Mouse (Mus musculus) CH12.LX (cell line): Measurements from ENCODE around the gene Lix1. TPM values are rescaled to one million over a fixed set of nuclear protein-coding genes. Genes with fewer than 3 reads are reported as not detected.

Experiments
- DNase-seq: peaks from one replicate; pipeline ENCODE4 v3.0.0-alpha.2; 2013; ENCODE audit errors: extremely low read depth
- H3K27ac ChIP-seq: 2 replicates; pipeline ENCODE4 v1.5.1; 2012; ENCODE audit warnings: low read depth, mild to moderate bottlenecking, control low read depth, moderate library complexity; ENCODE audit not compliant: insufficient read depth
- H3K27me3 ChIP-seq: replicated peaks from 2 replicates; pipeline ENCODE3; 2012; ENCODE audit warnings: inconsistent platforms
- H3K36me3 ChIP-seq, 2 experiments: replicated peaks in 1 of 2; 2 replicates each; pipeline versions ENCODE3 to v1.6.1; 2012; ENCODE audit warnings: inconsistent platforms in 1 of 2, low read length in 1 of 2, mild to moderate bottlenecking in 1 of 2, mixed read lengths in 1 of 2, moderate library complexity in 1 of 2; ENCODE audit not compliant: control insufficient read depth in 1 of 2, insufficient read depth in 1 of 2
- H3K4me1 ChIP-seq, 2 experiments: 2 replicates each; pipeline ENCODE4 v1.6.1; 2012; ENCODE audit warnings: inconsistent platforms in 1 of 2, moderate library complexity in 1 of 2; ENCODE audit not compliant: insufficient read depth in 2 of 2, control insufficient read depth in 1 of 2
- H3K4me2 ChIP-seq: 2 replicates; pipeline ENCODE4 v1.6.1; 2012; ENCODE audit warnings: low read depth, mild to moderate bottlenecking, control low read depth; ENCODE audit not compliant: poor library complexity, insufficient read depth, severe bottlenecking
- H3K4me3 ChIP-seq, 3 experiments: fragments of 150-350 bp in 1 of 3; sonication (generic) in 1 of 3; replicated peaks in 1 of 3; 2 replicates each; pipeline versions ENCODE3 to v1.5.1; 2011 to 2012; ENCODE audit warnings: low read depth in 2 of 3, low read length in 2 of 3, mild to moderate bottlenecking in 2 of 3, moderate library complexity in 2 of 3, control low read depth in 1 of 3, improper control_type of control experiment in 1 of 3, inconsistent platforms in 1 of 3, mixed read lengths in 1 of 3; ENCODE audit not compliant: poor library complexity in 1 of 3
- H3K79me2 ChIP-seq: replicated peaks from 2 replicates; pipeline ENCODE4 v1.6.1; 2012; ENCODE audit warnings: mild to moderate bottlenecking, moderate library complexity; ENCODE audit not compliant: control insufficient read depth, poor library complexity, insufficient read depth, severe bottlenecking; ENCODE audit errors: extremely low read depth
- H3K9ac ChIP-seq: 2 replicates; pipeline ENCODE4 v1.6.1; 2012; ENCODE audit warnings: low read depth, mild to moderate bottlenecking, control low read depth, moderate library complexity; ENCODE audit not compliant: insufficient read depth
- H3K9me3 ChIP-seq: replicated peaks from 2 replicates; pipeline ENCODE3; 2012; ENCODE audit warnings: low read length, inconsistent platforms, mixed read lengths
- CTCF ChIP-seq, 2 experiments: IDR thresholded peaks in 1 of 2; conservative IDR thresholded peaks in 1 of 2; 2 replicates each; pipeline ENCODE4 v1.5.1; 2011 to 2012; ENCODE audit warnings: low read depth in 2 of 2, low read length in 2 of 2, improper control_type of control experiment in 1 of 2, inconsistent platforms in 1 of 2, mild to moderate bottlenecking in 1 of 2, moderate library complexity in 1 of 2
- E2F4 ChIP-seq: IDR thresholded peaks from 2 replicates; pipeline ENCODE4 v1.6.1; 2011; ENCODE audit warnings: low read depth, low read length, improper control_type of control experiment; ENCODE audit not compliant: insufficient replicate concordance
- EP300 ChIP-seq: IDR thresholded peaks from 2 replicates; pipeline ENCODE4 v1.6.1; 2011; ENCODE audit warnings: low read length, improper control_type of control experiment
- JUND ChIP-seq: conservative IDR thresholded peaks from 2 replicates; pipeline ENCODE4 v1.6.1; 2011; ENCODE audit warnings: low read depth, low read length, improper control_type of control experiment
- MEF2A ChIP-seq: IDR thresholded peaks from 2 replicates; pipeline ENCODE4 v1.6.1; 2014; ENCODE audit warnings: low read depth, mild to moderate bottlenecking, inconsistent platforms, low read length, improper control_type of control experiment, borderline replicate concordance
- MYC ChIP-seq: IDR thresholded peaks from 2 replicates; pipeline ENCODE4 v1.6.1; 2011; ENCODE audit warnings: low read depth, mild to moderate bottlenecking, improper control_type of control experiment, low read length
- RAD21 ChIP-seq: IDR thresholded peaks from 2 replicates; pipeline ENCODE4 v1.6.1; 2011; ENCODE audit warnings: low read depth, mild to moderate bottlenecking, low read length, improper control_type of control experiment, moderate library complexity
- SIN3A ChIP-seq: IDR thresholded peaks from 2 replicates; pipeline ENCODE4 v1.6.1; 2012; ENCODE audit warnings: low read length, improper control_type of control experiment, inconsistent platforms
- SMC3 ChIP-seq: IDR thresholded peaks from 2 replicates; pipeline ENCODE4 v1.6.1; 2011; ENCODE audit warnings: low read depth, low read length, improper control_type of control experiment
- ZKSCAN1 ChIP-seq: IDR thresholded peaks from 2 replicates; pipeline ENCODE4 v1.6.1; 2012; ENCODE audit warnings: low read depth, inconsistent platforms, low read length, improper control_type of control experiment, borderline replicate concordance
- ZNF384 ChIP-seq: IDR thresholded peaks from 2 replicates; pipeline ENCODE4 v1.6.1; 2012; ENCODE audit warnings: low read depth, low read length, improper control_type of control experiment, inconsistent platforms
- dilution Hi-C: fragments of 300-500 bp; cut with MboI; formaldehyde crosslinking; loops from 2 replicates; pipeline ENCODE4 v1.14.3; 2020; ENCODE audit warnings: low sequenced_read_pairs; ENCODE audit not compliant: extremely low pct_unique_long_range_greater_than_20kb, extremely low pct_ligation_motif_present
- in situ Hi-C: fragments of 300-500 bp; cut with MboI; formaldehyde crosslinking; loops from 3 replicates; pipeline ENCODE4 v1.14.3; 2019; ENCODE audit warnings: low sequenced_read_pairs, low pct_ligation_motif_present, low pct_unique_long_range_greater_than_20kb, mixed read lengths
- polyA plus RNA-seq: library from polyadenylated mRNA; unstranded; fragments of >175 nt; gene quantifications from 2 replicates; pipeline ENCODE4 v1.2.1, GENCODE M21; 2012; ENCODE audit warnings: low read depth; ENCODE audit not compliant: insufficient read length
- total RNA-seq, 2 experiments: library from RNA; depleted of rRNA; stranded (reverse); fragments of 300-350 nt in 1 of 2; fragments of >200 nt in 1 of 2; gene quantifications; 2 replicates each; pipeline ENCODE4 v1.2.3; 2012 to 2014

Gene Lix1
- total and polyA plus RNA-seq, 3 experiments, result 0.49 to 1.4 (median 1.0) TPM

- dilution Hi-C loops (no loop called here), in situ Hi-C loops (loop anchor here (10.0 kb wide), 1 partner anchor 353 kb away; no protein-coding TSS in a partner anchor)
- peaks cover 19 to 73% of the 10 kb centered on the region in 2 experiments for H3K36me3 ChIP-seq
- DNase-seq, result peak; percentile 56
- H3K27me3 ChIP-seq, result no peaks in the 10 kb centered on the region
- no peak overlapping the region for H3K4me2 ChIP-seq
- H3K27ac ChIP-seq, result no peak overlapping the region
- no peaks in the 10 kb centered on the region for H3K9me3 ChIP-seq
- no peak overlapping the region for H3K4me3 ChIP-seq
- H3K79me2 ChIP-seq, result peaks cover 6% of the 10 kb centered on the region; the same call in 1 of the 2 replicates
- peaks cover 0 to 24% of the 10 kb centered on the region in 2 experiments; a peak in 2 of 4 replicates for H3K4me1 ChIP-seq
- TF ChIP-seq MYC (0 out of 2 replicates have a peak, but pooled peaks have one; percentile 21), ZKSCAN1 (no peak), EP300 (peak; percentile 32; the same call in 1 of the 2 replicates)
- TF ChIP-seq, all 38 proteins: peak for 2
- H3K9ac ChIP-seq, result no peak overlapping the region
Measured at GRCm38 (mm10) chr17:17391823-17392222, 10.6 kb upstream of the Lix1 start.

- in situ Hi-C loops (loop anchor here (10.0 kb wide), 1 partner anchor 352 kb away; no protein-coding TSS in a partner anchor), dilution Hi-C loops (no loop called here)
- Histone ChIP-seq H3K9ac (no peak overlapping the region), H3K9me3 (no peaks in the 10 kb centered on the region), H3K4me1 (peaks cover 0 to 24% of the 10 kb centered on the region in 2 experiments; a peak in 2 of 4 replicates), H3K27ac (no peak overlapping the region), H3K27me3 (no peaks in the 10 kb centered on the region), H3K36me3 (peaks cover 13 to 63% of the 10 kb centered on the region in 2 experiments), H3K4me3 (no peak overlapping the region), H3K79me2 (peaks cover 6% of the 10 kb centered on the region; the same call in 1 of the 2 replicates), H3K4me2 (no peak overlapping the region)
- DNase-seq, result peak; percentile 39
- TF ChIP-seq MEF2A (no peak), SMC3 (peak; percentile 49), RAD21 (peak; percentile 45), CTCF (conservative IDR thresholded peaks at IDR 0.05 in 1 of 2, IDR thresholded peaks at IDR 0.05 in 1 of 2; ENCODE audit: low read depth in 2 of 2, low read length in 2 of 2) (peak; percentile 24 to 69; a peak in 2 of 4 replicates), MYC (no peak)
Measured at GRCm38 (mm10) chr17:17392863-17393262, 9.6 kb upstream of the Lix1 start.

GRCm38 (mm10) chr17:17393300-17393699 lies 9.2 kb upstream of the Lix1 start:
- H3K4me2 ChIP-seq, result no peak overlapping the region
- no peak overlapping the region for H3K9ac ChIP-seq
- no peak overlapping the region for H3K4me3 ChIP-seq
- in situ Hi-C loops, result loop anchor here (10.0 kb wide), 1 partner anchor 352 kb away; no protein-coding TSS in a partner anchor
- no peak for DNase-seq
- H3K9me3 ChIP-seq, result no peaks in the 10 kb centered on the region
- H3K36me3 ChIP-seq, result peaks cover 13 to 61% of the 10 kb centered on the region in 2 experiments
- no peaks in the 10 kb centered on the region for H3K27me3 ChIP-seq
- dilution Hi-C loops, result no loop called here
- TF ChIP-seq ZNF384 (no peak), SIN3A (no peak), JUND (no peak), CTCF (conservative IDR thresholded peaks at IDR 0.05 in 1 of 2, IDR thresholded peaks at IDR 0.05 in 1 of 2; ENCODE audit: low read depth in 2 of 2, low read length in 2 of 2) (0 out of 4 replicates have a peak, but pooled peaks of 1 of the 2 experiments have one; percentile 0), E2F4 (no peak), MYC (no peak)
- H3K79me2 ChIP-seq, result peaks cover 6% of the 10 kb centered on the region; the same call in 1 of the 2 replicates
- peaks cover 0 to 24% of the 10 kb centered on the region in 2 experiments; a peak in 2 of 4 replicates for H3K4me1 ChIP-seq
- no peak overlapping the region for H3K27ac ChIP-seq
